Mouse (Mus musculus): Measurements from ENCODE around the gene Chst8. TPM values are rescaled to one million over a fixed set of nuclear protein-coding genes. Genes with fewer than 3 reads are reported as not detected.
A peak's percentile ranks its signal among the peaks of the same experiment; 100 is the strongest.

Chst8 gene
- polyA plus RNA-seq, 1 experiment from 2014 or later, result 1.3 TPM

DNA sequence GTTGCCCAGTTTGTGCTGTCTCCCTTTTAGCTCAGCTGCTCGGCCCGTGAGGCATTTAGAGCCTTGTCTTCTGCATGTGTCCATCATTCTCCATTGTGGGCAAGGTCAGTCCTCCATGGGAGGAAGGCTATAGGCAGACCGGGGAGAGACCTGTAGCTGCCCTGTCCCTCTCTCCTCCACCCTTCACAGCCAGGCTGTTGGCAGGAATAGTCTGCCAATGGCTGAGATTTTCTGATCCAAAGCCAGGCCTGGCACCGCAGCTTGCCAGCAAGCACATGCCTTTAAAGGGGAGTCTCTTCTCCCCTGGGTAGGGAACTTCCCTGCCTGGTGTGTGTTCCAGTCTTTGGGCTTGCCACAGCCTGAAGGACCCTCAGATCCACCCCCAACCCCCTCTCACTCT is 103.4 kb downstream of the Chst8 start:
- Histone ChIP-seq H3K9ac (ENCODE audit: low read length) (no peak overlapping the region), H3K4me1 (replicated peaks; ENCODE audit: control insufficient read depth, insufficient read depth) (no peaks in the 10 kb centered on the region), H3K9me3 (ENCODE audit: control insufficient read depth, low read length) (no peaks in the 10 kb centered on the region), H3K4me3 (ENCODE audit: low read depth, low read length) (no peak overlapping the region), H3K36me3 (ENCODE audit: control insufficient read depth, insufficient read depth, low read length) (no peaks in the 10 kb centered on the region), H3K27ac (replicated peaks) (no peak overlapping the region), H3K4me2 (replicated peaks; ENCODE audit: low read depth) (no peak overlapping the region), H3K27me3 (ENCODE audit: control insufficient read depth, insufficient read depth, low read length) (no peaks in the 10 kb centered on the region)
- TF ChIP-seq EP300 (optimal IDR thresholded peaks at IDR 0.05), result no peak
- TF ChIP-seq CTCF (IDR thresholded peaks at IDR 0.05; ENCODE audit: low read depth), result no peak
- ATAC-seq (ENCODE audit: low FRiP score, low TSS enrichment), result no peak
- DNase-seq (ENCODE audit: low spot score), result no peak
- 76% methylated on average over 4 of the region's 4 CpGs for WGBS

DNA sequence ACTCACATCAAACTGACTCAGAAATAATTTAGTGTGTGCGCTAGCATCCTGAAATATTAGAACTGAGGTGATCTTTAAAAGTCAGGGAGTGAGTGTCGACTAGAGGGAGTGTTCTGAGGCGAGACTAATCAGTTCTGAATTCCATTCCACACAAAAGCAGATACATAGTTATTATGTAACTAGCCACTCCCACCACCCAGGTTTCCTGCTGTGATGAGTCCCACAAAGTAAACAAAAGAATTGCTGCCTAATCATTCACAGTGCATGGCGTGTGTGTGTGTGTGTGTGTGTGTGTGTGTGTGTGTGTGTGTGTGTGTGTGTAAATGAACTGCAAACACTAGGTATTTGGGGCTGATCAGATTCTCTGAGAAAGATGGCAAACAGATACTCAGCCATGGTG is 108.1 kb downstream of the Chst8 start:
- 37% methylated on average over 4 of the region's 4 CpGs for WGBS
- TF ChIP-seq CTCF (IDR thresholded peaks at IDR 0.05; ENCODE audit: low read depth) (no peak), EP300 (optimal IDR thresholded peaks at IDR 0.05) (no peak)
- peak; percentile 81 for ATAC-seq (ENCODE audit: low FRiP score, low TSS enrichment)

DNA sequence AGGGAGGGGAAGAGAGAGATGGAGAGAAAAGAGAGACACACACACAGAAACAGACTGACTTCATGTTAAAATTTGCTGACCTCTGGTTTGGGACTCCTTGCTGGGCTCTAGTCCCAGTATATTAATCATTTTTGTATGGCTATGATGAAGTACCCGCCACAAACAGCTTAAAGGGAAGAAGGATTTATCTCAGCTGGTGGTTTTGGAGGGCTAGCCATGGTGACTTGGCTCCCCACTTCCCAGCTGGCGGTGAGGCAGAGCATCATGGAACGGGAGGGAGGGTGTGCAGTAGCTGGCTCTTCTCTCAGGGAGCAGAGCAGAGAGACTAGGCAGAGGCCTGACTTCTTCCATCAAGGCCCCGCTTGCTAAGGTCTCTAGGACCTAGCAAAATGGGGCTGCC is 109.1 kb downstream of the Chst8 start:
- H3K9me3 ChIP-seq (ENCODE audit: control insufficient read depth, low read length), result no peaks in the 10 kb centered on the region
- H3K9ac ChIP-seq (ENCODE audit: low read length), result no peak overlapping the region
- TF ChIP-seq CTCF (IDR thresholded peaks at IDR 0.05; ENCODE audit: low read depth), result no peak
- no peak for TF ChIP-seq EP300 (optimal IDR thresholded peaks at IDR 0.05)
- no peak overlapping the region for H3K4me2 ChIP-seq (replicated peaks; ENCODE audit: low read depth)
- ATAC-seq (ENCODE audit: low FRiP score, low TSS enrichment) (no peak), DNase-seq (ENCODE audit: low spot score) (no peak)
- no peaks in the 10 kb centered on the region for H3K27me3 ChIP-seq (ENCODE audit: control insufficient read depth, insufficient read depth, low read length)
- H3K27ac ChIP-seq (replicated peaks), result no peak overlapping the region
- no peaks in the 10 kb centered on the region for H3K36me3 ChIP-seq (ENCODE audit: control insufficient read depth, insufficient read depth, low read length)
- WGBS, result 51% methylated on average over 4 of the region's 4 CpGs
- H3K4me3 ChIP-seq (ENCODE audit: low read depth, low read length), result no peak overlapping the region
- no peaks in the 10 kb centered on the region for H3K4me1 ChIP-seq (replicated peaks; ENCODE audit: control insufficient read depth, insufficient read depth)

More for the DNA sequence above, 108.1 kb downstream of the Chst8 start:
- no peak overlapping the region for H3K27ac ChIP-seq (replicated peaks)
- no peak overlapping the region for H3K4me2 ChIP-seq (replicated peaks; ENCODE audit: low read depth)
- no peaks in the 10 kb centered on the region for H3K36me3 ChIP-seq (ENCODE audit: control insufficient read depth, insufficient read depth, low read length)
- peak; percentile 33 for DNase-seq (ENCODE audit: low spot score)
- H3K27me3 ChIP-seq (ENCODE audit: control insufficient read depth, insufficient read depth, low read length), result no peaks in the 10 kb centered on the region
- H3K4me1 ChIP-seq (replicated peaks; ENCODE audit: control insufficient read depth, insufficient read depth), result no peaks in the 10 kb centered on the region
- H3K9ac ChIP-seq (ENCODE audit: low read length), result no peak overlapping the region
- H3K4me3 ChIP-seq (ENCODE audit: low read depth, low read length), result no peak overlapping the region
- H3K9me3 ChIP-seq (ENCODE audit: control insufficient read depth, low read length), result no peaks in the 10 kb centered on the region

DNA sequence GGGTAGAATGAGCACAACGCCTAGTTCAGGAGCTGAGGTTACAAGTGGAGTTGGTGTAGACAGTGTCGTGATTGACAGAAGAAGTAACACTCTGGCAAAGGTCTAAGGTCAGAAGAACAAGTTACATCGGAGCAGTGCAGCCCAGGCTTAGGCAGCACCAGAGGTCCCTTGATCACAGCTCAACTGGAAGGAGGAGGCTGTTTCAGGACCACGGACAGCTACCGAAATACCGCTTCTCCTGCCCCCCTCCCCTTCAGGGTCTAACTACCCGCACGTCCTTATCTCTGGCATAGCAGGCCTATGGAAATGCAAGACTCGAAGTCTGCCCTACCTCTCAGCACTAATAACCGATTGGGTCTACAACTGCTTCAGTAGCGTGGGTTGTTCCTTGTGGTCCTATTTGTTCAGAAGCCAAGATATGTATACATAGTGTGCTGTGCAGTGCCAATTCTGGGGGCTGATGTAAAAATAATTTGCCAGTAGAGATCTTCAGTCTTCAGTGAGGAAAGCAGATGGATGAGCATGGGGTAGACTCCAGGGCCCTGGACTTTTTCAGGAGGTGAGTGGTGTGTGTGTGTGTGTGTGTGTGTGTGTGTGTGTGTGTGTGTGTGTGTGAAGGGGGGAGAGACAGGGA is 109.7 kb downstream of the Chst8 start:
- ATAC-seq (ENCODE audit: low FRiP score, low TSS enrichment), result no peak

DNA sequence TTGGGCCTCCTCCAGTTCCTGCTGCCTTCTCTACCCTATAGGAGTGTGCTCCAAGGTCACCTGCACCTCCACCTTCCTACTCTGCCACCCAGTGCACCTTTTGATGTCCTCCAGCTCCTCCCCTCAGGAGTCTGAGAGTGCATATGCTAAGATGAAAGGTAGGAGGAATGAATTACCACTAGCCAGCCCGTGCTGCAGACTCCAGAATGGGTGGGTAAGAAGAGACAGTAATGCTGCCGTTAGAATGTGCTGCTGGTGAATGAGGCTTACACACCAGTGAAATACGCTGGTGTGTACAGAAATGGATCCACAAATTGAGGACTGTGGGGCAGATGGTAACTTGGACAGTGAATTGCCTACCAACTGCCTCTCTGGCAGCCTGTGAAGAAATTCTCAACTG is 112.6 kb downstream of the Chst8 start:
- DNase-seq (ENCODE audit: low spot score) (no peak), ATAC-seq (ENCODE audit: low FRiP score, low TSS enrichment) (no peak)
- Histone ChIP-seq H3K9me3 (ENCODE audit: control insufficient read depth, low read length) (no peaks in the 10 kb centered on the region), H3K36me3 (ENCODE audit: control insufficient read depth, insufficient read depth, low read length) (no peaks in the 10 kb centered on the region), H3K27me3 (ENCODE audit: control insufficient read depth, insufficient read depth, low read length) (no peaks in the 10 kb centered on the region), H3K4me3 (ENCODE audit: low read depth, low read length) (no peak overlapping the region), H3K27ac (replicated peaks) (no peak overlapping the region), H3K4me1 (replicated peaks; ENCODE audit: control insufficient read depth, insufficient read depth) (no peaks in the 10 kb centered on the region), H3K4me2 (replicated peaks; ENCODE audit: low read depth) (no peak overlapping the region), H3K9ac (ENCODE audit: low read length) (no peak overlapping the region)
- TF ChIP-seq CTCF (IDR thresholded peaks at IDR 0.05; ENCODE audit: low read depth) (no peak), EP300 (optimal IDR thresholded peaks at IDR 0.05) (no peak)
- WGBS, result 78% methylated on average over 3 of the region's 3 CpGs

More for the DNA sequence above, 109.7 kb downstream of the Chst8 start:
- Histone ChIP-seq H3K27me3 (ENCODE audit: control insufficient read depth, insufficient read depth, low read length) (no peaks in the 10 kb centered on the region), H3K4me1 (replicated peaks; ENCODE audit: control insufficient read depth, insufficient read depth) (no peaks in the 10 kb centered on the region), H3K36me3 (ENCODE audit: control insufficient read depth, insufficient read depth, low read length) (no peaks in the 10 kb centered on the region), H3K9me3 (ENCODE audit: control insufficient read depth, low read length) (no peaks in the 10 kb centered on the region), H3K9ac (ENCODE audit: low read length) (no peak overlapping the region), H3K4me2 (replicated peaks; ENCODE audit: low read depth) (no peak overlapping the region), H3K27ac (replicated peaks) (no peak overlapping the region), H3K4me3 (ENCODE audit: low read depth, low read length) (no peak overlapping the region)
- DNase-seq (ENCODE audit: low spot score), result peak; percentile 52
- TF ChIP-seq EP300 (optimal IDR thresholded peaks at IDR 0.05) (no peak), CTCF (IDR thresholded peaks at IDR 0.05; ENCODE audit: low read depth) (no peak)
- WGBS, result 7% methylated on average over 11 of the region's 11 CpGs

DNA sequence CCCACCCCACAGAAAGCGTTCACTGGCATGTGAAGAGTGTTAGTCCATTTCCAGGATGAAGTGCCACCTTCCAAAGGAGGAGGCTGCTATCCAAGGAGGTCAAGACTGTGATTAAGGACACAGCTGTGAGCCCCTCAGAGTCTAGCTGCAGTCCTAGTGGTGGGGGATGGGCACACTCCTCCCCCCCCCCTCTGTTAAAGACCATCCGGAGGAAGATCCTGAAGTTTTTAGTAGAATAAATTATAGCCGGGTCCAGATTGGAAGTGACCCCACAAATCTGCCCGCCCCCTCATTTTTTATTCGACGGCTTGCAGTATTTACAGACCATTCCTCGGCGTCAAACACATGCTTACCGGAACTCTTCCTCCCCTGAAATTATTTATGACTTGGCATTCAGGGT is 114.3 kb downstream of the Chst8 start:
- H3K27me3 ChIP-seq (ENCODE audit: control insufficient read depth, insufficient read depth, low read length), result no peaks in the 10 kb centered on the region
- no peak overlapping the region for H3K4me3 ChIP-seq (ENCODE audit: low read depth, low read length)
- no peak for DNase-seq (ENCODE audit: low spot score)
- H3K4me2 ChIP-seq (replicated peaks; ENCODE audit: low read depth), result no peak overlapping the region
- H3K9me3 ChIP-seq (ENCODE audit: control insufficient read depth, low read length), result no peaks in the 10 kb centered on the region
- TF ChIP-seq EP300 (optimal IDR thresholded peaks at IDR 0.05), result no peak
- WGBS, result 69% methylated on average over 9 of the region's 9 CpGs
- ATAC-seq (ENCODE audit: low FRiP score, low TSS enrichment), result no peak
- H3K9ac ChIP-seq (ENCODE audit: low read length), result no peak overlapping the region
- H3K4me1 ChIP-seq (replicated peaks; ENCODE audit: control insufficient read depth, insufficient read depth), result no peaks in the 10 kb centered on the region
- H3K27ac ChIP-seq (replicated peaks), result no peak overlapping the region
- H3K36me3 ChIP-seq (ENCODE audit: control insufficient read depth, insufficient read depth, low read length), result no peaks in the 10 kb centered on the region

Data from stomach, postnatal 0 days (tissue).